Mouse (Mus musculus) liver, embryonic 11.5 days (tissue): ENCODE measurements around the gene Plcg1. TPM values are rescaled to one million over a fixed set of nuclear protein-coding genes. Genes with fewer than 3 reads are reported as not detected.

Experiments
- ATAC-seq: fragments of 200-750 bp; cut with Nextera tagmentation; replicated peaks from 2 replicates; pipeline ENCODE4 v1.8.0; 2017; ENCODE audit warnings: moderate number of reproducible peaks, mild to moderate bottlenecking, moderate TSS enrichment, moderate library complexity; ENCODE audit not compliant: low FRiP score
- DNase-seq: peaks from one replicate; pipeline ENCODE4 v3.0.0-alpha.2; 2017; ENCODE audit warnings: low spot score
- H3K27ac ChIP-seq: fragments of 300-500 bp; sonication (generic); 2 replicates; pipeline ENCODE4 v1.5.1; 2014; ENCODE audit warnings: mild to moderate bottlenecking, low read depth, low read length, control low read depth
- H3K27me3 ChIP-seq: fragments of 300-500 bp; sonication (generic); replicated peaks from 2 replicates; pipeline ENCODE4 v1.6.1; 2014; ENCODE audit warnings: low read length, mixed read lengths; ENCODE audit not compliant: control insufficient read depth, insufficient read depth
- H3K36me3 ChIP-seq: fragments of 300-500 bp; sonication (generic); 2 replicates; pipeline ENCODE4 v1.6.1; 2014; ENCODE audit warnings: mild to moderate bottlenecking, low read length, moderate library complexity, mixed read lengths; ENCODE audit not compliant: control insufficient read depth, insufficient read depth
- H3K4me1 ChIP-seq: fragments of 300-500 bp; sonication (generic); replicated peaks from 2 replicates; pipeline ENCODE4 v1.6.1; 2014; ENCODE audit warnings: low read length, mixed read lengths; ENCODE audit not compliant: control insufficient read depth, insufficient read depth
- H3K4me2 ChIP-seq: fragments of 300-500 bp; sonication (generic); 2 replicates; pipeline ENCODE4 v1.6.1; 2014; ENCODE audit warnings: mild to moderate bottlenecking, control low read depth, moderate library complexity
- H3K4me3 ChIP-seq: fragments of 300-500 bp; sonication (generic); 2 replicates; pipeline ENCODE4 v1.5.1; 2014; ENCODE audit warnings: low read depth, low read length, control low read depth
- H3K9ac ChIP-seq: fragments of 300-500 bp; sonication (generic); 2 replicates; pipeline ENCODE4 v1.6.1; 2014; ENCODE audit warnings: low read depth, low read length, control low read depth
- H3K9me3 ChIP-seq: fragments of 300-500 bp; sonication (generic); 2 replicates; pipeline ENCODE4 v1.6.1; 2016; ENCODE audit warnings: low read length, inconsistent platforms, mixed read lengths; ENCODE audit not compliant: control insufficient read depth
- WGBS: fragments of 180-500 bp; shearing (Covaris S2); extraction: QIAGEN DNeasy Blood & Tissue Kit; methylation state at CpG from one replicate; pipeline ENCODE4 v1.1.7; 2014; 5-methylcytosine and 5-hydroxymethylcytosine counted together
- polyA plus RNA-seq: library from polyadenylated mRNA; unstranded; fragments of >200 nt; fragmentation: Nextera tagmentation; extraction: Ambion mirVana; gene quantifications from 2 replicates; pipeline ENCODE4 v1.2.1, GENCODE M21; 2014

Gene Plcg1
- polyA plus RNA-seq, 1 experiment from 2014 or later, result 22.3 TPM

GRCm38 (mm10) chr2:160770871-160771270 is 39.8 kb downstream of the Plcg1 start:
- no peaks in the 10 kb centered on the region for H3K9me3 ChIP-seq
- no peaks in the 10 kb centered on the region for H3K4me1 ChIP-seq
- no peak for DNase-seq
- no peak overlapping the region for H3K27ac ChIP-seq
- ATAC-seq, result no peak
- WGBS, result 80% methylated on average over 1 of the region's 1 CpGs
- no peaks in the 10 kb centered on the region for H3K36me3 ChIP-seq
- H3K27me3 ChIP-seq, result no peaks in the 10 kb centered on the region
- H3K4me3 ChIP-seq, result no peak overlapping the region
- H3K9ac ChIP-seq, result no peak overlapping the region
- no peak overlapping the region for H3K4me2 ChIP-seq

GRCm38 (mm10) chr2:160771325-160772276 is 40.5 kb downstream of the Plcg1 start:
- H3K27me3 ChIP-seq, result no peaks in the 10 kb centered on the region
- no peak overlapping the region for H3K27ac ChIP-seq
- WGBS, result 79% methylated on average over 8 of the region's 8 CpGs
- no peaks in the 10 kb centered on the region for H3K4me1 ChIP-seq
- no peak overlapping the region for H3K4me3 ChIP-seq
- H3K9me3 ChIP-seq, result no peaks in the 10 kb centered on the region
- H3K4me2 ChIP-seq, result no peak overlapping the region
- no peak for DNase-seq
- ATAC-seq, result peak; percentile 57; the same call in 1 of the 2 replicates
- no peak overlapping the region for H3K9ac ChIP-seq
- no peaks in the 10 kb centered on the region for H3K36me3 ChIP-seq

GRCm38 (mm10) chr2:160778034-160778433 is 46.9 kb downstream of the Plcg1 start:
- no peak for ATAC-seq
- Histone ChIP-seq H3K27ac (no peak overlapping the region), H3K9me3 (no peaks in the 10 kb centered on the region), H3K9ac (no peak overlapping the region), H3K4me2 (no peak overlapping the region), H3K27me3 (no peaks in the 10 kb centered on the region), H3K4me1 (no peaks in the 10 kb centered on the region), H3K36me3 (peaks cover 3% of the 10 kb centered on the region; the same call in 1 of the 2 replicates), H3K4me3 (no peak overlapping the region)
- 79% methylated on average over 2 of the region's 2 CpGs for WGBS
- DNase-seq, result no peak

GRCm38 (mm10) chr2:160780154-160780833 is 49.2 kb downstream of the Plcg1 start:
- Histone ChIP-seq H3K9me3 (no peaks in the 10 kb centered on the region), H3K4me3 (no peak overlapping the region), H3K4me2 (no peak overlapping the region), H3K9ac (no peak overlapping the region), H3K27me3 (no peaks in the 10 kb centered on the region), H3K4me1 (no peaks in the 10 kb centered on the region), H3K36me3 (peaks cover 3% of the 10 kb centered on the region; the same call in 1 of the 2 replicates), H3K27ac (no peak overlapping the region)
- DNase-seq, result no peak
- 81% methylated on average over 13 of the region's 13 CpGs for WGBS
- no peak for ATAC-seq

GRCm38 (mm10) chr2:160780834-160781219 is 49.7 kb downstream of the Plcg1 start:
- H3K27me3 ChIP-seq, result no peaks in the 10 kb centered on the region
- H3K27ac ChIP-seq, result no peak overlapping the region
- ATAC-seq, result no peak
- H3K36me3 ChIP-seq, result peaks cover 3% of the 10 kb centered on the region; the same call in 1 of the 2 replicates
- 90% methylated on average over 2 of the region's 2 CpGs for WGBS
- no peak overlapping the region for H3K4me2 ChIP-seq
- no peaks in the 10 kb centered on the region for H3K4me1 ChIP-seq
- DNase-seq, result no peak
- no peaks in the 10 kb centered on the region for H3K9me3 ChIP-seq
- H3K9ac ChIP-seq, result no peak overlapping the region
- no peak overlapping the region for H3K4me3 ChIP-seq

GRCm38 (mm10) chr2:160786333-160786732 is 55.2 kb downstream of the Plcg1 start:
- Histone ChIP-seq H3K4me1 (no peaks in the 10 kb centered on the region), H3K36me3 (no peaks in the 10 kb centered on the region), H3K9ac (no peak overlapping the region), H3K4me3 (no peak overlapping the region), H3K9me3 (no peaks in the 10 kb centered on the region), H3K27ac (no peak overlapping the region), H3K27me3 (no peaks in the 10 kb centered on the region), H3K4me2 (no peak overlapping the region)
- no peak for ATAC-seq
- no peak for DNase-seq
- 56% methylated on average over 1 of the region's 1 CpGs for WGBS

GRCm38 (mm10) chr2:160789046-160789445 is 57.9 kb downstream of the Plcg1 start:
- no peaks in the 10 kb centered on the region for H3K4me1 ChIP-seq
- no peaks in the 10 kb centered on the region for H3K27me3 ChIP-seq
- ATAC-seq (no peak), DNase-seq (no peak)
- H3K36me3 ChIP-seq, result no peaks in the 10 kb centered on the region
- no peak overlapping the region for H3K9ac ChIP-seq
- no peak overlapping the region for H3K4me2 ChIP-seq
- no peak overlapping the region for H3K4me3 ChIP-seq
- no peaks in the 10 kb centered on the region for H3K9me3 ChIP-seq
- no peak overlapping the region for H3K27ac ChIP-seq
- WGBS, result 66% methylated on average over 1 of the region's 1 CpGs

GRCm38 (mm10) chr2:160789741-160790140 is 58.6 kb downstream of the Plcg1 start:
- H3K27me3 ChIP-seq, result no peaks in the 10 kb centered on the region
- H3K9ac ChIP-seq, result no peak overlapping the region
- no peaks in the 10 kb centered on the region for H3K9me3 ChIP-seq
- no peak overlapping the region for H3K4me3 ChIP-seq
- no peak for ATAC-seq
- DNase-seq, result no peak
- H3K4me1 ChIP-seq, result no peaks in the 10 kb centered on the region
- H3K36me3 ChIP-seq, result no peaks in the 10 kb centered on the region
- H3K4me2 ChIP-seq, result no peak overlapping the region
- H3K27ac ChIP-seq, result no peak overlapping the region
